Mouse (Mus musculus) G1E (cell line): Measurements from ENCODE around the gene Stambpl1. TPM values are rescaled to one million over a fixed set of nuclear protein-coding genes. Genes with fewer than 3 reads are reported as not detected.

ENCODE experiments used
- ATAC-seq: 2 replicates; pipeline ENCODE4 v1.8.0; 2016; ENCODE audit warnings: mild to moderate bottlenecking; ENCODE audit not compliant: insufficient number of reproducible peaks, poor library complexity, low FRiP score, severe bottlenecking; ENCODE audit errors: extremely low read depth
- DNase-seq: peaks from one replicate; pipeline ENCODE4 v3.0.0; 2012; ENCODE audit warnings: low spot score
- H3K27me3 ChIP-seq: 2 replicates; pipeline ENCODE4 v1.6.1; 2012; ENCODE audit warnings: mild to moderate bottlenecking, low read length, inconsistent platforms; ENCODE audit not compliant: insufficient read depth
- H3K36me3 ChIP-seq: replicated peaks from 2 replicates; pipeline ENCODE3; 2012; ENCODE audit warnings: mild to moderate bottlenecking, inconsistent platforms
- H3K4me1 ChIP-seq: 2 replicates; pipeline ENCODE4 v1.6.1; 2012; ENCODE audit warnings: low read depth, low read length, inconsistent platforms, mixed read lengths; ENCODE audit not compliant: insufficient read depth
- H3K4me3 ChIP-seq: 2 replicates; pipeline ENCODE4 v1.5.1; 2012; ENCODE audit warnings: low read depth, mild to moderate bottlenecking, inconsistent platforms, low read length, moderate library complexity, mixed read lengths
- H3K9me3 ChIP-seq: replicated peaks from 2 replicates; pipeline ENCODE4 v1.6.1; 2012; ENCODE audit warnings: inconsistent platforms
- CTCF ChIP-seq: IDR thresholded peaks from 2 replicates; pipeline ENCODE4 v1.5.1; 2012; ENCODE audit warnings: low read depth, low read length, inconsistent platforms, mixed read lengths
- GATA1 ChIP-seq: IDR thresholded peaks from 2 replicates; pipeline ENCODE4 v1.6.1; 2012; ENCODE audit warnings: borderline replicate concordance, low read length, inconsistent platforms, mixed read lengths
- GATA2 ChIP-seq: IDR thresholded peaks from 2 replicates; pipeline ENCODE4 v1.6.1; 2012; ENCODE audit warnings: low read depth, low read length, inconsistent platforms, borderline replicate concordance
- POLR2AphosphoS5 ChIP-seq: IDR thresholded peaks from 2 replicates; pipeline ENCODE4 v1.6.1; 2012; ENCODE audit warnings: low read depth, low read length, inconsistent platforms; ENCODE audit not compliant: insufficient replicate concordance
- TAL1 ChIP-seq: conservative IDR thresholded peaks from 2 replicates; pipeline ENCODE4 v1.6.1; 2012; ENCODE audit warnings: low read depth, low read length, inconsistent platforms, mixed read lengths
- polyA plus RNA-seq: library from polyadenylated mRNA; stranded (reverse); fragments of >175 nt; gene quantifications from 2 replicates; pipeline ENCODE4 v1.2.3, GENCODE M21; 2012
- total RNA-seq, 2 experiments: library from RNA; stranded (forward) in 1 of 2; stranded (reverse) in 1 of 2; fragments of 200-1000 nt in 1 of 2; fragments of >200 nt in 1 of 2; fragmentation: Nextera tagmentation in 1 of 2; gene quantifications; 2 replicates each; pipeline ENCODE4 v1.2.3; 2014 to 2017

The Stambpl1 gene
- total and polyA plus RNA-seq, 3 experiments = 0.44 TPM; not detected in 2

GRCm38 (mm10) chr19:34270106-34270726 is 78.2 kb downstream of the Stambpl1 start:
- DNase-seq (no peak), ATAC-seq (no peak)
- TF ChIP-seq GATA1 (no peak), TAL1 (no peak), POLR2AphosphoS5 (no peak), CTCF (no peak), GATA2 (no peak)
- H3K4me1 ChIP-seq = no peaks in the 10 kb centered on the region
- no peaks in the 10 kb centered on the region for H3K27me3 ChIP-seq
- H3K9me3 ChIP-seq = no peaks in the 10 kb centered on the region
- no peak overlapping the region for H3K4me3 ChIP-seq
- no peaks in the 10 kb centered on the region for H3K36me3 ChIP-seq

GRCm38 (mm10) chr19:34270824-34271464 is 78.9 kb downstream of the Stambpl1 start:
- no peaks in the 10 kb centered on the region for H3K4me1 ChIP-seq
- TF ChIP-seq POLR2AphosphoS5 = no peak
- no peak for TF ChIP-seq GATA2
- TF ChIP-seq GATA1 = no peak
- TF ChIP-seq CTCF = no peak
- no peak for TF ChIP-seq TAL1

GRCm38 (mm10) chr19:34273073-34273472 is 81.0 kb downstream of the Stambpl1 start:
- Histone ChIP-seq H3K27me3 (no peaks in the 10 kb centered on the region), H3K9me3 (no peaks in the 10 kb centered on the region), H3K36me3 (no peaks in the 10 kb centered on the region), H3K4me3 (no peak overlapping the region), H3K4me1 (no peaks in the 10 kb centered on the region)
- no peak for TF ChIP-seq CTCF
- TF ChIP-seq GATA1 = no peak
- TF ChIP-seq TAL1 = no peak
- no peak for TF ChIP-seq GATA2
- TF ChIP-seq POLR2AphosphoS5 = no peak
- DNase-seq (no peak), ATAC-seq (no peak)

More at GRCm38 (mm10) chr19:34270824-34271464, 78.9 kb downstream of the Stambpl1 start:
- DNase-seq (no peak), ATAC-seq (no peak)
- H3K4me3 ChIP-seq = no peak overlapping the region
- no peaks in the 10 kb centered on the region for H3K9me3 ChIP-seq
- H3K27me3 ChIP-seq = no peaks in the 10 kb centered on the region
- H3K36me3 ChIP-seq = no peaks in the 10 kb centered on the region

- no peaks in the 10 kb centered on the region for H3K9me3 ChIP-seq
- DNase-seq = no peak
These were observed 86.0 kb downstream of the Stambpl1 start for GRCm38 (mm10) chr19:34278078-34278477.

GRCm38 (mm10) chr19:34283614-34284013 is 91.6 kb downstream of the Stambpl1 start:
- DNase-seq (no peak), ATAC-seq (no peak)
- Histone ChIP-seq H3K9me3 (no peaks in the 10 kb centered on the region), H3K36me3 (no peaks in the 10 kb centered on the region), H3K27me3 (no peaks in the 10 kb centered on the region), H3K4me1 (no peaks in the 10 kb centered on the region), H3K4me3 (no peak overlapping the region)
- TF ChIP-seq TAL1 = no peak

More at GRCm38 (mm10) chr19:34278078-34278477, 86.0 kb downstream of the Stambpl1 start:
- H3K36me3 ChIP-seq = no peaks in the 10 kb centered on the region
- no peaks in the 10 kb centered on the region for H3K4me1 ChIP-seq
- ATAC-seq = no peak
- H3K27me3 ChIP-seq = no peaks in the 10 kb centered on the region
- TF ChIP-seq GATA1 = no peak
- no peak for TF ChIP-seq TAL1
- TF ChIP-seq CTCF = no peak
- TF ChIP-seq POLR2AphosphoS5 = no peak
- TF ChIP-seq GATA2 = no peak
- H3K4me3 ChIP-seq = no peak overlapping the region

- Histone ChIP-seq H3K36me3 (no peaks in the 10 kb centered on the region), H3K9me3 (no peaks in the 10 kb centered on the region), H3K4me1 (no peaks in the 10 kb centered on the region), H3K4me3 (no peak overlapping the region), H3K27me3 (no peaks in the 10 kb centered on the region)
- ATAC-seq (no peak), DNase-seq (no peak)
- TF ChIP-seq GATA2 = no peak
- no peak for TF ChIP-seq POLR2AphosphoS5
- no peak for TF ChIP-seq GATA1
- no peak for TF ChIP-seq TAL1
- no peak for TF ChIP-seq CTCF
These were observed 92.4 kb downstream of the Stambpl1 start for GRCm38 (mm10) chr19:34284383-34284782.
